Mouse (Mus musculus) MEL (cell line): ENCODE data around the gene Cdk17. TPM values are rescaled to one million over a fixed set of nuclear protein-coding genes. Genes with fewer than 3 reads are reported as not detected.

Source experiments
- DNase-seq: peaks from one replicate; pipeline ENCODE4 v3.0.0; 2011; ENCODE audit warnings: low read depth, low spot score
- H3K27ac ChIP-seq: 2 replicates; pipeline ENCODE4 v1.5.1; 2012; ENCODE audit warnings: low read depth, mild to moderate bottlenecking, control low read depth, low read length, moderate library complexity; ENCODE audit not compliant: control insufficient read depth
- H3K27me3 ChIP-seq, 2 experiments: fragments of 150-350 bp in 1 of 2; sonication (generic) in 1 of 2; 2 replicates each; pipeline ENCODE4 v1.6.1; 2012; ENCODE audit warnings: low read length in 2 of 2, mild to moderate bottlenecking in 2 of 2, improper control_type of control experiment in 1 of 2, moderate library complexity in 1 of 2; ENCODE audit not compliant: insufficient read depth in 2 of 2, control insufficient read depth in 1 of 2
- H3K36me3 ChIP-seq, 2 experiments: 2 replicates each; pipeline ENCODE4 v1.6.1; 2012 to 2014; ENCODE audit warnings: low read length in 2 of 2, improper control_type of control experiment in 1 of 2, inconsistent platforms in 1 of 2, mild to moderate bottlenecking in 1 of 2; ENCODE audit not compliant: insufficient read depth in 2 of 2, control insufficient read depth in 1 of 2
- H3K4me1 ChIP-seq, 2 experiments: fragments of 150-350 bp in 1 of 2; sonication (generic) in 1 of 2; 2 replicates each; pipeline ENCODE4 v1.6.1; 2012; ENCODE audit warnings: low read length in 2 of 2, improper control_type of control experiment in 1 of 2, mild to moderate bottlenecking in 1 of 2; ENCODE audit not compliant: insufficient read depth in 2 of 2, control insufficient read depth in 1 of 2
- H3K4me3 ChIP-seq, 2 experiments: fragments of 150-350 bp in 1 of 2; sonication (generic) in 1 of 2; 2 replicates each; pipeline ENCODE4 v1.5.1; 2012; ENCODE audit warnings: low read depth in 2 of 2, low read length in 2 of 2, mild to moderate bottlenecking in 2 of 2, moderate library complexity in 2 of 2, control low read depth in 1 of 2, improper control_type of control experiment in 1 of 2; ENCODE audit not compliant: control insufficient read depth in 1 of 2, insufficient read depth in 1 of 2
- H3K79me2 ChIP-seq: 2 replicates; pipeline ENCODE4 v1.6.1; 2012; ENCODE audit warnings: mild to moderate bottlenecking, low read length, moderate library complexity; ENCODE audit not compliant: control insufficient read depth, poor library complexity, insufficient read depth
- H3K9ac ChIP-seq: 2 replicates; pipeline ENCODE4 v1.6.1; 2012; ENCODE audit warnings: low read depth, mild to moderate bottlenecking, control low read depth, low read length, moderate library complexity; ENCODE audit not compliant: control insufficient read depth, poor library complexity, severe bottlenecking
- H3K9me3 ChIP-seq: fragments of 150-350 bp; sonication (generic); replicated peaks from 2 replicates; pipeline ENCODE4 v1.6.1; 2012; ENCODE audit warnings: mild to moderate bottlenecking, low read length, improper control_type of control experiment, moderate library complexity; ENCODE audit not compliant: insufficient read depth
- CTCF ChIP-seq, 3 experiments: IDR thresholded peaks in 2 of 3; conservative IDR thresholded peaks in 1 of 3; 2 replicates each; pipeline ENCODE4 v1.5.1; 2011 to 2012; ENCODE audit warnings: low read length in 3 of 3, low read depth in 2 of 3, mild to moderate bottlenecking in 2 of 3, improper control_type of control experiment in 1 of 3, inconsistent platforms in 1 of 3, mixed read lengths in 1 of 3, moderate library complexity in 1 of 3; ENCODE audit not compliant: control insufficient read depth in 1 of 3, insufficient read depth in 1 of 3, poor library complexity in 1 of 3, severe bottlenecking in 1 of 3
- E2F4 ChIP-seq: IDR thresholded peaks from 2 replicates; pipeline ENCODE4 v1.6.1; 2011; ENCODE audit warnings: low read depth, low read length, improper control_type of control experiment, borderline replicate concordance
- ELF1 ChIP-seq: IDR thresholded peaks from 2 replicates; pipeline ENCODE4 v1.6.1; 2014; ENCODE audit warnings: low read depth, mild to moderate bottlenecking, inconsistent platforms, low read length, improper control_type of control experiment, moderate library complexity
- EP300 ChIP-seq, 2 experiments: IDR thresholded peaks; 2 replicates each; pipeline ENCODE4 v1.6.1; 2011; ENCODE audit warnings: improper control_type of control experiment in 2 of 2, low read length in 2 of 2, low read depth in 1 of 2, mild to moderate bottlenecking in 1 of 2
- ETS1 ChIP-seq: IDR thresholded peaks from 2 replicates; pipeline ENCODE4 v1.6.1; 2012; ENCODE audit warnings: low read depth, mild to moderate bottlenecking, inconsistent platforms, low read length, improper control_type of control experiment, moderate library complexity
- GABPA ChIP-seq: IDR thresholded peaks from 2 replicates; pipeline ENCODE4 v1.6.1; 2012; ENCODE audit warnings: low read depth, mild to moderate bottlenecking, inconsistent platforms, low read length, improper control_type of control experiment, moderate library complexity
- GATA1 ChIP-seq: IDR thresholded peaks from 2 replicates; pipeline ENCODE4 v1.6.1; 2011; ENCODE audit warnings: low read depth, low read length, improper control_type of control experiment
- HCFC1 ChIP-seq: IDR thresholded peaks from 2 replicates; pipeline ENCODE4 v1.6.1; 2012; ENCODE audit warnings: low read depth, mild to moderate bottlenecking, inconsistent platforms, low read length, improper control_type of control experiment, moderate library complexity
- JUND ChIP-seq: IDR thresholded peaks from 2 replicates; pipeline ENCODE4 v1.6.1; 2011; ENCODE audit warnings: low read depth, mild to moderate bottlenecking, improper control_type of control experiment, low read length
- KAT2A ChIP-seq: conservative IDR thresholded peaks from 2 replicates; pipeline ENCODE4 v1.6.1; 2012; ENCODE audit warnings: low read depth, low read length, improper control_type of control experiment, inconsistent platforms
- MAFK ChIP-seq: IDR thresholded peaks from 2 replicates; pipeline ENCODE4 v1.6.1; 2011; ENCODE audit warnings: low read depth, mild to moderate bottlenecking, low read length, improper control_type of control experiment, borderline replicate concordance
- MAX ChIP-seq: IDR thresholded peaks from 2 replicates; pipeline ENCODE4 v1.6.1; 2011; ENCODE audit warnings: low read length, improper control_type of control experiment
- MAZ ChIP-seq: IDR thresholded peaks from 2 replicates; pipeline ENCODE4 v1.6.1; 2012; ENCODE audit warnings: low read depth, mild to moderate bottlenecking, inconsistent platforms, low read length, improper control_type of control experiment
- MYC ChIP-seq: IDR thresholded peaks from 2 replicates; pipeline ENCODE4 v1.6.1; 2011; ENCODE audit warnings: low read depth, mild to moderate bottlenecking, low read length, improper control_type of control experiment, moderate library complexity
- NELFE ChIP-seq: IDR thresholded peaks from 2 replicates; pipeline ENCODE4 v1.6.1; 2011; ENCODE audit warnings: low read depth, low read length, improper control_type of control experiment
- NRF1 ChIP-seq: IDR thresholded peaks from 2 replicates; pipeline ENCODE4 v1.6.1; 2014; ENCODE audit warnings: low read depth, mild to moderate bottlenecking, inconsistent platforms, low read length, improper control_type of control experiment, moderate library complexity; ENCODE audit not compliant: poor library complexity, insufficient read depth, severe bottlenecking
- POLR2AphosphoS2 ChIP-seq: IDR thresholded peaks from 2 replicates; pipeline ENCODE4 v1.6.1; 2011; ENCODE audit warnings: low read length, improper control_type of control experiment
- POLR2AphosphoS5 ChIP-seq: IDR thresholded peaks from 2 replicates; pipeline ENCODE4 v1.6.1; 2012; ENCODE audit warnings: low read depth, borderline replicate concordance, mild to moderate bottlenecking, inconsistent platforms, low read length, moderate library complexity, mixed read lengths
- TAL1 ChIP-seq: IDR thresholded peaks from 2 replicates; pipeline ENCODE4 v1.6.1; 2012; ENCODE audit warnings: mild to moderate bottlenecking, inconsistent platforms, low read length, moderate library complexity, mixed read lengths
- TBP ChIP-seq: IDR thresholded peaks from 2 replicates; pipeline ENCODE4 v1.8.0; 2011; ENCODE audit warnings: low read depth, low read length, improper control_type of control experiment
- TCF12 ChIP-seq: IDR thresholded peaks from 2 replicates; pipeline ENCODE4 v1.6.1; 2014; ENCODE audit warnings: low read depth, mild to moderate bottlenecking, inconsistent platforms, low read length, improper control_type of control experiment, moderate library complexity
- UBTF ChIP-seq: IDR thresholded peaks from 2 replicates; pipeline ENCODE4 v1.6.1; 2012; ENCODE audit warnings: low read depth, mild to moderate bottlenecking, inconsistent platforms, low read length, improper control_type of control experiment, moderate library complexity, borderline replicate concordance; ENCODE audit not compliant: insufficient read depth
- USF1 ChIP-seq: IDR thresholded peaks from 2 replicates; pipeline ENCODE4 v1.6.1; 2014; ENCODE audit warnings: low read depth, mild to moderate bottlenecking, inconsistent platforms, low read length, improper control_type of control experiment, moderate library complexity
- USF2 ChIP-seq, 2 experiments: IDR thresholded peaks; 2 replicates each; pipeline ENCODE4 v1.6.1; 2011 to 2012; ENCODE audit warnings: improper control_type of control experiment in 2 of 2, low read length in 2 of 2, borderline replicate concordance in 1 of 2, inconsistent platforms in 1 of 2, low read depth in 1 of 2, mild to moderate bottlenecking in 1 of 2; ENCODE audit not compliant: insufficient read depth in 1 of 2
- ZC3H11A ChIP-seq: IDR thresholded peaks from 2 replicates; pipeline ENCODE4 v1.6.1; 2012; ENCODE audit warnings: low read depth, mild to moderate bottlenecking, inconsistent platforms, low read length, improper control_type of control experiment
- ZKSCAN1 ChIP-seq: IDR thresholded peaks from 2 replicates; pipeline ENCODE4 v1.6.1; 2012; ENCODE audit warnings: low read depth, mild to moderate bottlenecking, inconsistent platforms, low read length, improper control_type of control experiment, moderate library complexity
- ZNF384 ChIP-seq: IDR thresholded peaks from 2 replicates; pipeline ENCODE4 v1.6.1; 2012; ENCODE audit warnings: low read depth, mild to moderate bottlenecking, inconsistent platforms, low read length, improper control_type of control experiment
- polyA plus RNA-seq, 2 experiments: library from polyadenylated mRNA; stranded (reverse) in 1 of 2; unstranded in 1 of 2; fragments of >175 nt in 1 of 2; fragments of >200 nt in 1 of 2; gene quantifications; 2 replicates each; pipeline versions ENCODE4 v1.2.1 to v1.2.4; 2012; ENCODE audit warnings: low replicate concordance in 2 of 2, low read depth in 1 of 2; ENCODE audit not compliant: insufficient read length in 2 of 2, insufficient read depth in 1 of 2, missing spikeins in 1 of 2
- total RNA-seq: library from RNA; depleted of rRNA; stranded (reverse); fragments of 300-350 nt; gene quantifications from 2 replicates; pipeline ENCODE4 v1.2.3, GENCODE M21; 2012

The Cdk17 gene
- total and polyA plus RNA-seq, 3 experiments = 25.6 to 155 (median 32.9) TPM

DNA sequence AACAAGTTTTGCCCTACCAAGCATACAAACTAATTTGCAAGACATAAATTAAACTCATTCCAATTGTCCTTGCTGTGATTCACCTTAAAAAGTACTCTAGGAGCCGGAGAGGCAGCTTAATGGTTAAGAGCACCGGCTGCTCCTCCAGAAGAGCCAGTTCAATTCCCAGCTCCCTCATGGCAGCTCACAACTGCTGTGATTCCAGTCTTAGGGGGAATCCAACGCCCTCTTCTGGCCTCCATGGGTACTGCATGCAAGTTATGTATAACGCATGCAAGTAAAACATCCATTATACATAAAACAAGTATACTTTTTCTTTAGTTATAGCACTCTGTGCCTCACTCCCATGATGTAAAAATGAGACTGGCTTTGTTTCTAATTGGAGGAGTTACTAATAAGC, 122.6 kb downstream of the Cdk17 start (continued):
- TF ChIP-seq MAX (no peak), JUND (no peak), MYC (no peak), TAL1 (no peak), MAZ (no peak), USF1 (no peak), ZC3H11A (peak; percentile 28; the same call in 1 of the 2 replicates), CTCF (IDR thresholded peaks at IDR 0.05 in 2 of 3, conservative IDR thresholded peaks at IDR 0.05 in 1 of 3; ENCODE audit: control insufficient read depth in 1 of 3, insufficient read depth in 1 of 3, low read depth in 2 of 3, low read length in 3 of 3, poor library complexity in 1 of 3, severe bottlenecking in 1 of 3) (peak; percentile 56 to 58 (median 58)), TBP (no peak), MAFK (no peak), TCF12 (no peak)

DNA sequence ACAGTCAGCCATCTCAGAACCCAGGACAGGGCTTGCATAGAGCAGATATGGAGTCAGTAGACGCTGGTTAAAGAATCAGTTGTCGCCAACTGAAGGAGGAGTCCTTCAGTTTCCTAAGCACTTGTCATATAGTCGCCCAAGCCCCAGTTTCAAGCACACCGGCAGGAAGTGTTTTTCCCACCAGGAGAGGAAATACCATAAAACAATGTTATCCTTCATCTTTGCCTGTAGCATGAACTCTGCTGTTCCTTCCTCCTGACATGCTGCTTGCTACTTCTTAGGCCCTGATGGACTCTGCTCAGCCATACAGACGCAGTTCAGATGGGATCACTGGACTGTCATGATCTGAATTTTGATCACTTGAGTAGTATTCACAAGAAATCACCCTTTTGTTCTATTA, 124.8 kb downstream of the Cdk17 start:
- Histone ChIP-seq H3K36me3 (peaks cover 0 to 12% of the 10 kb centered on the region in 2 experiments; a peak in 2 of 4 replicates), H3K4me1 (peaks cover 9 to 15% of the 10 kb centered on the region in 2 experiments), H3K79me2 (no peaks in the 10 kb centered on the region), H3K4me3 (no peak overlapping the region), H3K27ac (no peak overlapping the region), H3K27me3 (no peaks in the 10 kb centered on the region), H3K9me3 (no peaks in the 10 kb centered on the region), H3K9ac (no peak overlapping the region)
- no peak for DNase-seq
- no peak for TF ChIP-seq MAFK
- TF ChIP-seq EP300 (IDR thresholded peaks at IDR 0.05; ENCODE audit: low read depth in 1 of 2, low read length in 2 of 2) = no peak
- TF ChIP-seq ELF1 = no peak
- no peak for TF ChIP-seq KAT2A
- no peak for TF ChIP-seq TCF12
- TF ChIP-seq USF1 = no peak
- no peak for TF ChIP-seq ZNF384
- TF ChIP-seq GABPA = no peak
- TF ChIP-seq POLR2AphosphoS2 = no peak
- no peak for TF ChIP-seq NELFE
- TF ChIP-seq USF2 (IDR thresholded peaks at IDR 0.05; ENCODE audit: borderline replicate concordance in 1 of 2, insufficient read depth in 1 of 2, low read depth in 1 of 2, low read length in 2 of 2) = no peak
- TF ChIP-seq GATA1 = no peak
- no peak for TF ChIP-seq UBTF
- TF ChIP-seq NRF1 = no peak
- TF ChIP-seq POLR2AphosphoS5 = no peak
- TF ChIP-seq ETS1 = no peak
- TF ChIP-seq ZKSCAN1 = no peak
- TF ChIP-seq E2F4 = no peak
- TF ChIP-seq TAL1 = no peak
- TF ChIP-seq HCFC1 = no peak
